Mouse (Mus musculus) splenic B cell, adult 2 months (primary cell): ENCODE measurements around the gene 4931440F15Rik.

Experiments used
- DNase-seq: peaks from one replicate; pipeline ENCODE4 v3.0.0-alpha.2; 2011; ENCODE audit warnings: low read depth, low spot score
- H3K27me3 ChIP-seq: 2 replicates; pipeline ENCODE4 v1.6.1; 2012; ENCODE audit warnings: mild to moderate bottlenecking, low read length, moderate library complexity, mixed read lengths; ENCODE audit not compliant: control insufficient read depth, poor library complexity, insufficient read depth, severe bottlenecking
- H3K36me3 ChIP-seq: 2 replicates; pipeline ENCODE4 v1.6.1; 2012; ENCODE audit warnings: mild to moderate bottlenecking, low read length, moderate library complexity, mixed read lengths; ENCODE audit not compliant: control insufficient read depth, poor library complexity, insufficient read depth, severe bottlenecking

The 4931440F15Rik gene

GRCm38 (mm10) chr11:29786583-29787219 is 38.8 kb downstream of the 4931440F15Rik start:
- H3K36me3 ChIP-seq = no peaks in the 10 kb centered on the region
- no peaks in the 10 kb centered on the region for H3K27me3 ChIP-seq
- peak; percentile 80 for DNase-seq

GRCm38 (mm10) chr11:29779409-29780026 is 46.0 kb downstream of the 4931440F15Rik start:
- no peaks in the 10 kb centered on the region for H3K27me3 ChIP-seq
- DNase-seq = peak; percentile 36
- H3K36me3 ChIP-seq = no peaks in the 10 kb centered on the region

- peak; percentile 13 for DNase-seq
- Histone ChIP-seq H3K27me3 (no peaks in the 10 kb centered on the region), H3K36me3 (no peaks in the 10 kb centered on the region)
Observed at GRCm38 (mm10) chr11:29778936-29779335, 46.5 kb downstream of the 4931440F15Rik start.

GRCm38 (mm10) chr11:29777964-29778363 is 47.5 kb downstream of the 4931440F15Rik start:
- H3K27me3 ChIP-seq = no peaks in the 10 kb centered on the region
- H3K36me3 ChIP-seq = no peaks in the 10 kb centered on the region
- DNase-seq = no peak

GRCm38 (mm10) chr11:29774760-29775159 is 50.7 kb downstream of the 4931440F15Rik start:
- Histone ChIP-seq H3K36me3 (no peaks in the 10 kb centered on the region), H3K27me3 (no peaks in the 10 kb centered on the region)
- DNase-seq = no peak

- Histone ChIP-seq H3K27me3 (no peaks in the 10 kb centered on the region), H3K36me3 (no peaks in the 10 kb centered on the region)
- no peak for DNase-seq
Observed at GRCm38 (mm10) chr11:29774296-29774695, 51.2 kb downstream of the 4931440F15Rik start.
